In the genomic region with DNA sequence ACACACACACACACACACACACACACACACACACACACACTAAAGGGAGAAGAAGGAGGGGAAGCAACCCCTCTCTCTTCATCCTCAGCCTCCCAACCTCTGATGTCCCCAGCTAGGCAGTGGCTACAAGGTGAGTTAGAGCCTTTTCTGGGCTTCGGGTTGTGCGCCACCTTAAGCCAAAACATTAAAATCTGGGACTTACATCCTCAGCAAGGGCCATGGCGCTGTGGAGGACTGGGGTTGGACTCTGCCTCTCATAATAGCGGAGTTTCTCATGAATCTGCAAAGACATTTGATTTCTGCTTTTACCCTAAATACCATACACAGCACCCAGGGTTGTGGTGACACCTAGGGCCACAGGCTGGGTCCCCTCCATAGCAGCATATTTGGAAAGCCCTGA, we compare ENCODE assay signal across 15 mouse cellular contexts. TPM values are rescaled to one million over a fixed set of nuclear protein-coding genes. Genes with fewer than 3 reads are reported as not detected.
DNase-seq lines count a peak whose midpoint lies in the region; ATAC-seq and TF ChIP-seq lines count a peak whose summit lies in the region.
"Had no signal": no experiment of that assay in that cellular context is flagged by ENCODE, and none has a peak within 500 bp of the region (broad histone marks: within the 10 kb centered on the region; RNA-seq: fewer than 3 reads in every experiment).

No protein-coding gene starts in this region.

- H3K4me3 ChIP-seq in cerebellum, adult 2 months (replicated peaks; ENCODE audit: insufficient read depth, low read depth, low read length), result peak overlapping the region; percentile 74
- no peak overlapping the region for H3K4me3 ChIP-seq in hindbrain, embryonic 14.5 days (replicated peaks; ENCODE audit: low read length)
- H3K4me3 ChIP-seq in midbrain, embryonic 16.5 days (ENCODE audit: low read depth, low read length), result no peak overlapping the region
- H3K4me3 ChIP-seq: stomach, embryonic 15.5 days had no signal

- TF ChIP-seq CTCF in cerebellum, adult 2 months (IDR thresholded peaks at IDR 0.05; ENCODE audit: borderline replicate concordance, insufficient read depth, low read depth, low read length), result no peak

- H3K27me3 ChIP-seq in cerebellum, adult 2 months (ENCODE audit: control insufficient read depth, insufficient read depth, low read length), result no peaks in the 10 kb centered on the region
- no peaks in the 10 kb centered on the region for H3K27me3 ChIP-seq in hindbrain, embryonic 14.5 days (ENCODE audit: control insufficient read depth, insufficient read depth, low read length)
- H3K27me3 ChIP-seq in midbrain, embryonic 16.5 days (ENCODE audit: control insufficient read depth, insufficient read depth, low read depth, low read length), result no peaks in the 10 kb centered on the region
- H3K27me3 ChIP-seq: limb, embryonic 15.5 days; stomach, embryonic 15.5 days had no signal

- peaks cover 37% of the 10 kb centered on the region for H3K4me1 ChIP-seq in cerebellum, adult 2 months (ENCODE audit: control insufficient read depth, insufficient read depth, low read length)
- H3K4me1 ChIP-seq in hindbrain, embryonic 14.5 days (replicated peaks; ENCODE audit: control insufficient read depth, insufficient read depth, low read length), result peaks cover 32% of the 10 kb centered on the region
- H3K4me1 ChIP-seq in midbrain, embryonic 16.5 days (ENCODE audit: control insufficient read depth, insufficient read depth, low read length), result peaks cover 25% of the 10 kb centered on the region

- peak overlapping the region; percentile 75 for H3K4me2 ChIP-seq in hindbrain, embryonic 14.5 days (replicated peaks)
- peak overlapping the region; percentile 68 for H3K4me2 ChIP-seq in midbrain, embryonic 16.5 days (ENCODE audit: low read length)
- H3K4me2 ChIP-seq: limb, embryonic 15.5 days had no signal

- no peak for TF ChIP-seq POLR2A in cerebellum, adult 2 months (IDR thresholded peaks at IDR 0.05; ENCODE audit: borderline replicate concordance, insufficient read depth, low read length)

- H3K9ac ChIP-seq in hindbrain, embryonic 14.5 days, result peak overlapping the region; percentile 17; the same call in 1 of the 2 replicates
- H3K9ac ChIP-seq in midbrain, embryonic 16.5 days (ENCODE audit: low read depth, low read length), result peak overlapping the region; percentile 28; the same call in 1 of the 2 replicates
- H3K9ac ChIP-seq: limb, embryonic 15.5 days; stomach, embryonic 15.5 days had no signal

- H3K9me3 ChIP-seq in hindbrain, embryonic 14.5 days (ENCODE audit: control insufficient read depth, low read length), result no peaks in the 10 kb centered on the region
- no peaks in the 10 kb centered on the region for H3K9me3 ChIP-seq in midbrain, embryonic 16.5 days (replicated peaks; ENCODE audit: control insufficient read depth, low read length, poor library complexity, severe bottlenecking)
- H3K9me3 ChIP-seq: limb, embryonic 15.5 days; stomach, embryonic 15.5 days had no signal

- no peak for ATAC-seq in hindbrain, embryonic 14.5 days (ENCODE audit: low FRiP score)
- ATAC-seq in midbrain, embryonic 16.5 days, result no peak

- DNase-seq in cerebellum, adult 2 months, result peak in 1 of 2 experiments; percentile 52
- DNase-seq in cerebellum, adult 8-10 months, result no peak
- peak; percentile 55 for DNase-seq in brain, adult 2 months (ENCODE audit: low read depth, low spot score)
- DNase-seq in hindbrain, embryonic 14.5 days (ENCODE audit: low spot score), result no peak
- no peak for DNase-seq in frontal cortex, postnatal 10 days (ENCODE audit: low spot score in 2 of 2)
- no peak for DNase-seq in spleen, postnatal 14 days (ENCODE audit: low spot score in 2 of 2)
- DNase-seq in kidney, adult 9 months, result no peak
- DNase-seq: adrenal gland, adult 8-10 months; lung, adult 2 months; right cerebral cortex, postnatal 4 days; thymus, postnatal 36 days had no signal

- peak overlapping the region; percentile 87 for H3K27ac ChIP-seq in cerebellum, adult 2 months (ENCODE audit: insufficient read depth, low read length)
- no peak overlapping the region for H3K27ac ChIP-seq in hindbrain, embryonic 14.5 days
- no peak overlapping the region for H3K27ac ChIP-seq in midbrain, embryonic 16.5 days (ENCODE audit: low read length)
- H3K27ac ChIP-seq: limb, embryonic 15.5 days; stomach, embryonic 15.5 days had no signal

- 10% methylated on average over 4 of the region's 4 CpGs for WGBS in cerebellum, adult 2 months
- 86% methylated on average over 4 of the region's 4 CpGs for WGBS in hindbrain, embryonic 14.5 days
- 72% methylated on average over 4 of the region's 4 CpGs for WGBS in midbrain, embryonic 16.5 days

- H3K36me3 ChIP-seq in hindbrain, embryonic 14.5 days (replicated peaks; ENCODE audit: control insufficient read depth, insufficient read depth), result peaks cover 14% of the 10 kb centered on the region
- peaks cover 4% of the 10 kb centered on the region; the same call in 1 of the 2 replicates for H3K36me3 ChIP-seq in midbrain, embryonic 16.5 days (ENCODE audit: control insufficient read depth, insufficient read depth, low read length)
- H3K36me3 ChIP-seq: stomach, embryonic 15.5 days had no signal

RNA-seq across cellular contexts. Expression of gene Mpp3, which starts 3.4 kb away (rescaled TPM):
- 158 and 185 TPM in 2 replicates for polyA plus RNA-seq in cerebellum, adult 2 months (2012; rRNA removed)
- 53.5 and 57.2 TPM in 2 replicates for polyA plus RNA-seq in hindbrain, embryonic 14.5 days (2014; fragmentation: Nextera tagmentation; extraction: Ambion mirVana)
- polyA plus RNA-seq in midbrain, embryonic 16.5 days (2015; fragmentation: Nextera tagmentation; extraction: Ambion mirVana), result 57.4 and 64.6 TPM in 2 replicates

RNA-seq across cellular contexts. Expression of gene Cd300lg, which starts 16.4 kb away (rescaled TPM):
- 0.38 and 0.63 TPM in 2 replicates for polyA plus RNA-seq in cerebellum, adult 2 months (2012; rRNA removed)
- polyA plus RNA-seq in hindbrain, embryonic 14.5 days (2014; fragmentation: Nextera tagmentation; extraction: Ambion mirVana), result 0.27 TPM in 1 of 2 replicates, not detected in the other
- 0.23 and 0.46 TPM in 2 replicates for polyA plus RNA-seq in midbrain, embryonic 16.5 days (2015; fragmentation: Nextera tagmentation; extraction: Ambion mirVana)

RNA-seq across cellular contexts. Expression of gene Dusp3, which starts 38.1 kb away (rescaled TPM):
- 86.0 and 98.5 TPM in 2 replicates for polyA plus RNA-seq in cerebellum, adult 2 months (2012; rRNA removed)
- 24.0 and 24.7 TPM in 2 replicates for polyA plus RNA-seq in hindbrain, embryonic 14.5 days (2014; fragmentation: Nextera tagmentation; extraction: Ambion mirVana)
- 25.6 and 29.7 TPM in 2 replicates for polyA plus RNA-seq in midbrain, embryonic 16.5 days (2015; fragmentation: Nextera tagmentation; extraction: Ambion mirVana)

RNA-seq across cellular contexts. Expression of gene Cfap97d1, which starts 40.8 kb away (rescaled TPM):
- polyA plus RNA-seq in cerebellum, adult 2 months (2012; rRNA removed), result not detected in 2 replicates
- not detected in 2 replicates for polyA plus RNA-seq in hindbrain, embryonic 14.5 days (2014; fragmentation: Nextera tagmentation; extraction: Ambion mirVana)
- not detected in 2 replicates for polyA plus RNA-seq in midbrain, embryonic 16.5 days (2015; fragmentation: Nextera tagmentation; extraction: Ambion mirVana)
- polyA plus RNA-seq: kidney, adult 2 months; limb, embryonic 15.5 days; lung, adult 2 months; stomach, embryonic 15.5 days had no signal

RNA-seq across cellular contexts. Expression of gene Sost, which starts 58.1 kb away (rescaled TPM):
- polyA plus RNA-seq in cerebellum, adult 2 months (2012; rRNA removed), result 1.4 and 1.7 TPM in 2 replicates
- polyA plus RNA-seq in hindbrain, embryonic 14.5 days (2014; fragmentation: Nextera tagmentation; extraction: Ambion mirVana), result not detected in 2 replicates
- 0.10 TPM in 1 of 2 replicates, not detected in the other for polyA plus RNA-seq in midbrain, embryonic 16.5 days (2015; fragmentation: Nextera tagmentation; extraction: Ambion mirVana)
